Mouse (Mus musculus) kidney, embryonic 15.5 days (tissue): ENCODE results near the gene Zdhhc11. TPM values are rescaled to one million over a fixed set of nuclear protein-coding genes. Genes with fewer than 3 reads are reported as not detected.

Experiments used
- ATAC-seq: fragments of 200-750 bp; cut with Nextera tagmentation; replicated peaks from 2 replicates; pipeline ENCODE4 v1.8.0; 2017; ENCODE audit warnings: moderate TSS enrichment; ENCODE audit not compliant: low FRiP score
- H3K27ac ChIP-seq: fragments of 300-500 bp; sonication (generic); 2 replicates; pipeline ENCODE4 v1.5.1; 2015; ENCODE audit warnings: mild to moderate bottlenecking, inconsistent platforms
- H3K27me3 ChIP-seq: fragments of 300-500 bp; sonication (generic); 2 replicates; pipeline ENCODE4 v1.6.1; 2015; ENCODE audit warnings: inconsistent platforms
- H3K36me3 ChIP-seq: fragments of 300-500 bp; sonication (generic); 2 replicates; pipeline ENCODE4 v1.6.1; 2015; ENCODE audit warnings: inconsistent platforms
- H3K4me1 ChIP-seq: fragments of 300-500 bp; sonication (generic); 2 replicates; pipeline ENCODE4 v1.6.1; 2015; ENCODE audit warnings: inconsistent platforms
- H3K4me2 ChIP-seq: fragments of 300-500 bp; sonication (generic); 2 replicates; pipeline ENCODE4 v1.6.1; 2015; ENCODE audit warnings: moderate library complexity, mild to moderate bottlenecking, inconsistent platforms
- H3K4me3 ChIP-seq: fragments of 300-500 bp; sonication (generic); replicated peaks from 2 replicates; pipeline ENCODE4 v1.5.1; 2015; ENCODE audit warnings: mild to moderate bottlenecking, inconsistent platforms
- H3K9ac ChIP-seq: fragments of 300-500 bp; sonication (generic); 2 replicates; pipeline ENCODE4 v1.6.1; 2015; ENCODE audit warnings: mild to moderate bottlenecking, inconsistent platforms
- H3K9me3 ChIP-seq: fragments of 300-500 bp; sonication (generic); replicated peaks from 2 replicates; pipeline ENCODE4 v1.6.1; 2016; ENCODE audit warnings: inconsistent platforms
- WGBS: fragments of 180-500 bp; shearing (Covaris S2); methylation state at CpG from one replicate; pipeline ENCODE4 v1.1.7; 2015; ENCODE audit warnings: mixed read lengths; 5-methylcytosine and 5-hydroxymethylcytosine counted together
- polyA plus RNA-seq: library from polyadenylated mRNA; unstranded; fragments of >200 nt; fragmentation: Nextera tagmentation; extraction: Ambion mirVana; gene quantifications from 2 replicates; pipeline ENCODE4 v1.2.1, GENCODE M21; 2015

Gene Zdhhc11
- polyA plus RNA-seq, result not detected in 2 replicates

DNA sequence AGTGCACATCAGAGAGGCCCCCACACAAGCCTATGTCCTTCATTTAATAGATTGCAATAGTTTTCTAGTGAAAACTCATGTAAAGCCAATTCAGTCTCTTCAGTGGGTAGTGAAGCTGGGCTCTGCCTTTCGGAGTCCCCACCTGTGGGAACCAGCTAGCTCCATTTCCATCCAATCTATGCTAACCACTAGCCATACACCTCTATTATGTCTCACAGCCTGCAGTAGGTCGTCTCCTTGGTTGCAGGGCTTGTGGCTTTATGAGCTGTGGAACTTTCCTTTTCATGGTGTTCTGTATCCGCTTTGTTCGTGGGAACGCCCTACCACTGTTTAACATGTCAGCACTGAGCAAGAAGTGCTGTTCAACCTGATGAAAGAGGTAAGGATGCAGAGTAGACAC, at the start of gene Zdhhc11:
TSS of gene Zdhhc11 (plus strand) at position 301 of the 400 bp plus-strand sequence.
- no peak within 1 kb of the TSS for H3K4me2 ChIP-seq
- no peak within 1 kb of the TSS for H3K9ac ChIP-seq
- H3K4me3 ChIP-seq, result no peak within 1 kb of the TSS
- peaks cover 38% of the 10 kb centered on the region for H3K36me3 ChIP-seq
- 81% methylated on average over 5 of the region's 5 CpGs for WGBS
- no peaks in the 10 kb centered on the region for H3K9me3 ChIP-seq
- no peaks in the 10 kb centered on the region for H3K4me1 ChIP-seq
- no peak within 1 kb of the TSS for H3K27ac ChIP-seq
- ATAC-seq, result no peak
- no peaks in the 10 kb centered on the region for H3K27me3 ChIP-seq

DNA sequence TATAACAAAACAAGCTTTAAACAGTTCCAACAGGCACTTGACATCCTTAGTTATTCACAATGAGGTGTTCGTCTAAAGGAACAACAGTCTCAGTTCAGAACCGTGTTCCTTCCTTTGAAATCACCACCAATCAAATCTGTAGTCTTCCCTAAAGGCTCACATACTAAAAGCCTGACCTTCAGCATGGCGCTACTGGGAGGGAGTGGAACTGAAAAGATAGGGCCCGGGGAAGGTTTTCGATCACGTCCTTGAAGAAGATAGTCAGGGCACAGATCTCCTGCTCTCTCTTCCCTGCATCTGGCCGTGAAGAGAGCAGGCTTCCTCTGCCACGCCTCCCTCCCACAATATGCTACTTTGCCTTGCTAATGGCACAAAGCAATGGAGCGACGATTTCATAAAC, 31.4 kb upstream of the Zdhhc11 start:
- WGBS, result 92% methylated on average over 10 of the region's 10 CpGs
- H3K9ac ChIP-seq, result no peak overlapping the region
- H3K4me1 ChIP-seq, result peaks cover 8% of the 10 kb centered on the region
- H3K9me3 ChIP-seq, result no peaks in the 10 kb centered on the region
- ATAC-seq, result no peak
- H3K27me3 ChIP-seq, result no peaks in the 10 kb centered on the region
- H3K4me2 ChIP-seq, result no peak overlapping the region
- H3K36me3 ChIP-seq, result peaks cover 80% of the 10 kb centered on the region
- no peak overlapping the region for H3K27ac ChIP-seq
- no peak overlapping the region for H3K4me3 ChIP-seq

- H3K27me3 ChIP-seq, result no peaks in the 10 kb centered on the region
- ATAC-seq, result peak; percentile 41; the same call in 1 of the 2 replicates
- H3K4me3 ChIP-seq, result peak overlapping the region; percentile 83
- peak overlapping the region; percentile 97 for H3K27ac ChIP-seq
- peak overlapping the region; percentile 72 for H3K9ac ChIP-seq
- H3K9me3 ChIP-seq, result no peaks in the 10 kb centered on the region
- peaks cover 16% of the 10 kb centered on the region for H3K4me1 ChIP-seq
- peak overlapping the region; percentile 76 for H3K4me2 ChIP-seq
- WGBS, result 13% methylated on average over 5 of the region's 5 CpGs
- H3K36me3 ChIP-seq, result peaks cover 61% of the 10 kb centered on the region
These were observed 26.7 kb upstream of the Zdhhc11 start for GRCm38 (mm10) chr13:73936938-73937320.

- no peaks in the 10 kb centered on the region for H3K9me3 ChIP-seq
- ATAC-seq, result peak; percentile 97
- peak within 1 kb of the TSS; percentile 72 for H3K9ac ChIP-seq
- H3K4me2 ChIP-seq, result peak within 1 kb of the TSS; percentile 76
- H3K4me3 ChIP-seq, result peak within 1 kb of the TSS; percentile 83
- peaks cover 61% of the 10 kb centered on the region for H3K36me3 ChIP-seq
- H3K27me3 ChIP-seq, result no peaks in the 10 kb centered on the region
- H3K27ac ChIP-seq, result peak within 1 kb of the TSS; percentile 97
- under 1% methylated on average over 82 of the region's 82 CpGs for WGBS
- H3K4me1 ChIP-seq, result peaks cover 16% of the 10 kb centered on the region
These were observed 26.1 kb upstream of the Zdhhc11 start, which contains the start of the genes Trip13 and Brd9 for GRCm38 (mm10) chr13:73937321-73938176. TSS of gene Trip13 (minus strand) at chr13:73937784. TSS of gene Brd9 (plus strand) at chr13:73937811.

DNA sequence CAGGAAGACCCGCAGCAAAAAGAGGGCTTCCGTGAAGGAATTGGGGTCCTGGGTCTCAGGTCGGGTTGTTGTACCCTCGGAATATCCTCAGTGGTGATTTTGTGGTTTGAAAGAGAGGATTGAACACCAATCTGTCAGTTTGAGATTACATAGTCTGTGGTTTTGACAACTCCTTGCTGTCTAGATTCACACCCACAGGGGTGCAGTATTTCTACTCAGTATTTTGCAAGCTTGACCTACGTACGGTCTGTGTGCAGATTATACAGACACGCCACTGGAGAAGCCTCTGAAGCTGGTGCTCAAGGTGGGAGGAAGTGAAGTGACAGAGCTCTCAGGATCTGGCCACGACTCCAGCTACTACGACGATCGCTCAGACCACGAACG, 25.5 kb upstream of the Zdhhc11 start:
- ATAC-seq, result 0 out of 2 replicates have a peak, but pooled peaks have one; percentile 3
- H3K4me1 ChIP-seq, result peaks cover 16% of the 10 kb centered on the region
- H3K36me3 ChIP-seq, result peaks cover 61% of the 10 kb centered on the region
- 44% methylated on average over 13 of the region's 13 CpGs for WGBS
- peak overlapping the region; percentile 76 for H3K4me2 ChIP-seq
- peak overlapping the region; percentile 72 for H3K9ac ChIP-seq
- no peaks in the 10 kb centered on the region for H3K9me3 ChIP-seq
- H3K27me3 ChIP-seq, result no peaks in the 10 kb centered on the region
- peak overlapping the region; percentile 83 for H3K4me3 ChIP-seq
- peak overlapping the region; percentile 97 for H3K27ac ChIP-seq

- H3K4me3 ChIP-seq, result no peak overlapping the region
- WGBS, result 93% methylated on average over 5 of the region's 5 CpGs
- ATAC-seq, result no peak
- H3K27ac ChIP-seq, result no peak overlapping the region
- H3K4me2 ChIP-seq, result no peak overlapping the region
- peaks cover 68% of the 10 kb centered on the region for H3K36me3 ChIP-seq
- no peaks in the 10 kb centered on the region for H3K9me3 ChIP-seq
- H3K27me3 ChIP-seq, result no peaks in the 10 kb centered on the region
- H3K9ac ChIP-seq, result no peak overlapping the region
- peaks cover 16% of the 10 kb centered on the region for H3K4me1 ChIP-seq
These were observed 24.6 kb upstream of the Zdhhc11 start for GRCm38 (mm10) chr13:73939101-73939500.

DNA sequence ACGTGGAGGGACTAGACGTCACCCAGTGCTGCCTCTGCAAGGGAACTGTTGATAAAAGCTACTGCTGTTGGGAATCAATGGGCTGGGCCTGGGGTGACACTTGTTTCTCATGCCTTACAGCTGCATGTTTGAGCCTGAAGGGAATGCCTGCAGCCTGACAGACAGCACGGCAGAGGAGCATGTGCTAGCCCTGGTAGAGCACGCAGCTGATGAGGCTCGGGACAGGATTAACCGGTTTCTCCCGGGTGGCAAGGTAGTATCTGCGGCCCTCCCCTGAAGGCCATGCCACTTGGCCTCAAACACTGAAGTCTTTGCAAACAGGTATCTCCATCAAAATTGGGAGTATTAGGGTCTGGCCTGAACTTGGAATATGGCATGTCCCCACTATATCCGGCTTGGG, 19.0 kb upstream of the Zdhhc11 start:
- 95% methylated on average over 9 of the region's 9 CpGs for WGBS
- no peak for ATAC-seq

DNA sequence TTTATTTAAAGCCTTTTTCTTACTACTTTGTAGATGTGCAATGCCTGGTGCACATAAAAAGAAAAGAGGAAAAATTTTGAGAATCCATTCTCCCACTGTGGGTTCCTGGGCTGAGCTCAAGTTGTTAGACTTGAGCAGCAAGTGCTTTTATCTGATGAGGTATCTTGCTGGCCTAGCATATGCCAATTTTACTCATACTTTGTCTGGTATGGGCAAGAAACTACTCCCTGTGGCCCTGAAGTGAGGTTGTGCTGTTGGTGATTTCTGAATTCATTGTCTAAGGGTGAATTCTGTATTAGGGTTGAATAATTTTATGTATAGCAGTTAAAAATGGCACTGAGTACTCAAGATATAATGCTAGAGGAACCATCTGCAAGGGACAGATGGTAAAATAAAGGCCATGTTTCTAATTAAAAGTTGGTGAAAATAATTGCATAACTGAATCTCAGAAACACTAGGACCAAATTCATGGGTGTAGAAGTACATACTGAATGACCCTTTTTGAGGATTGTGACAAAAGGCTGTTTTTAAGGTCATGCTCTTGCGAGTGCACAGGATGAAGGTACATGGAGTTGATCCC, 10.0 kb upstream of the Zdhhc11 start:
- Histone ChIP-seq H3K4me3 (no peak overlapping the region), H3K27me3 (no peaks in the 10 kb centered on the region), H3K9me3 (no peaks in the 10 kb centered on the region), H3K27ac (no peak overlapping the region), H3K4me2 (no peak overlapping the region), H3K9ac (no peak overlapping the region), H3K4me1 (no peaks in the 10 kb centered on the region), H3K36me3 (peaks cover 95% of the 10 kb centered on the region)
- ATAC-seq, result no peak
- 79% methylated on average over 1 of the region's 1 CpGs for WGBS

More for the DNA sequence above, 19.0 kb upstream of the Zdhhc11 start:
- Histone ChIP-seq H3K27me3 (no peaks in the 10 kb centered on the region), H3K9ac (no peak overlapping the region), H3K9me3 (no peaks in the 10 kb centered on the region), H3K36me3 (peaks cover 98% of the 10 kb centered on the region), H3K4me2 (no peak overlapping the region), H3K27ac (no peak overlapping the region), H3K4me1 (no peaks in the 10 kb centered on the region), H3K4me3 (no peak overlapping the region)

GRCm38 (mm10) chr13:73954666-73955065, 9.0 kb upstream of the Zdhhc11 start:
- Histone ChIP-seq H3K27me3 (no peaks in the 10 kb centered on the region), H3K4me3 (no peak overlapping the region), H3K36me3 (peaks cover 95% of the 10 kb centered on the region), H3K4me2 (no peak overlapping the region), H3K9ac (no peak overlapping the region), H3K27ac (0 out of 2 replicates have a peak overlapping the region, but pooled peaks have one; percentile 14), H3K4me1 (no peaks in the 10 kb centered on the region), H3K9me3 (no peaks in the 10 kb centered on the region)
- ATAC-seq, result peak; percentile 84
- 26% methylated on average over 6 of the region's 6 CpGs for WGBS

DNA sequence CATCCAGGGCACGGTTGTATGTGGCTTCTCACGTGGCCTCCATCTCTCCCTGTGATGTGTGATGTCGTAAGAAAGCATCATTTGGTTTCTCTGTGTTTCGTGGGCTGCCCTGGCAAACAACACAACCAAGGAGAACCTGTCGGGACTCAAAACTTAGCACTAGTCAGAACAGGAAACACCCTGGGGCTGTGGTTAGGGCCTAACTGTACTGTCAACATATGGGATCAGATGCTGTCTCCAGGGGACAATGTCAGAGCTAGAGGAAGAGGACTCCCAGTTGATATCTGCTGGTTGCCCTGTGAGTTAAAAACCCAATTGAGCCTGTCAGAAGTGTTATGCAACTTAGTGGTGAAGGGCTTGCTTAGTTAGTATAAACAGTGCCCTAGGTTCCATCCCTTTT, 8.1 kb upstream of the Zdhhc11 start:
- Histone ChIP-seq H3K4me1 (no peaks in the 10 kb centered on the region), H3K4me3 (no peak overlapping the region), H3K9me3 (no peaks in the 10 kb centered on the region), H3K9ac (no peak overlapping the region), H3K4me2 (no peak overlapping the region), H3K27me3 (no peaks in the 10 kb centered on the region), H3K36me3 (peaks cover 95% of the 10 kb centered on the region), H3K27ac (no peak overlapping the region)
- WGBS, result 92% methylated on average over 5 of the region's 5 CpGs
- no peak for ATAC-seq

GRCm38 (mm10) chr13:73960117-73960652, 3.5 kb upstream of the Zdhhc11 start:
- Histone ChIP-seq H3K27ac (no peak overlapping the region), H3K9ac (no peak overlapping the region), H3K9me3 (no peaks in the 10 kb centered on the region), H3K36me3 (peaks cover 70% of the 10 kb centered on the region), H3K4me2 (no peak overlapping the region), H3K27me3 (no peaks in the 10 kb centered on the region), H3K4me1 (no peaks in the 10 kb centered on the region), H3K4me3 (no peak overlapping the region)
- WGBS, result 91% methylated on average over 10 of the region's 10 CpGs
- no peak for ATAC-seq

GRCm38 (mm10) chr13:73961177-73961576, 2.5 kb upstream of the Zdhhc11 start:
- H3K36me3 ChIP-seq, result peaks cover 60% of the 10 kb centered on the region
- no peaks in the 10 kb centered on the region for H3K4me1 ChIP-seq
- no peak overlapping the region for H3K4me3 ChIP-seq
- no peak overlapping the region for H3K4me2 ChIP-seq
- H3K9me3 ChIP-seq, result no peaks in the 10 kb centered on the region
- no peak overlapping the region for H3K9ac ChIP-seq
- no peak overlapping the region for H3K27ac ChIP-seq
- no peak for ATAC-seq
- 89% methylated on average over 4 of the region's 4 CpGs for whole genome bisulfite sequencing
- H3K27me3 ChIP-seq, result no peaks in the 10 kb centered on the region
